Mouse (Mus musculus): Measurements from ENCODE around the gene Itga9. TPM values are rescaled to one million over a fixed set of nuclear protein-coding genes. Genes with fewer than 3 reads are reported as not detected.

Itga9 gene
- total and polyA plus RNA-seq, 2 experiments = 9.1 to 15.8 TPM

GRCm38 (mm10) chr9:118676692-118677091, 70.2 kb downstream of the Itga9 start:
- no peaks in the 10 kb centered on the region for H3K27me3 ChIP-seq (ENCODE audit: control insufficient read depth, insufficient read depth, low read length)
- no peak overlapping the region for H3K4me3 ChIP-seq (ENCODE audit: insufficient read depth, low read depth, low read length)
- H3K27ac ChIP-seq (replicated peaks; ENCODE audit: insufficient read depth, low read depth, low read length) = no peak overlapping the region
- WGBS = 88% methylated on average over 8 of the region's 8 CpGs
- no peak overlapping the region for H3K9ac ChIP-seq (ENCODE audit: low read depth, low read length)
- TF ChIP-seq POLR2A (IDR thresholded peaks at IDR 0.05; ENCODE audit: extremely low read depth, insufficient read depth, low read length) = no peak
- no peak for TF ChIP-seq CTCF (IDR thresholded peaks at IDR 0.05; ENCODE audit: low read depth, low read length)
- DNase-seq (ENCODE audit: extremely low read depth, low read depth, low spot score) = no peak
- H3K4me1 ChIP-seq (ENCODE audit: control insufficient read depth, insufficient read depth, low read length) = peaks cover 5% of the 10 kb centered on the region; the same call in 1 of the 2 replicates
- no peaks in the 10 kb centered on the region for H3K79me2 ChIP-seq (ENCODE audit: control insufficient read depth, insufficient read depth, low read length)
- no peaks in the 10 kb centered on the region; the same call in 1 of the 2 replicates for H3K36me3 ChIP-seq (ENCODE audit: control insufficient read depth, insufficient read depth, low read length)

DNA sequence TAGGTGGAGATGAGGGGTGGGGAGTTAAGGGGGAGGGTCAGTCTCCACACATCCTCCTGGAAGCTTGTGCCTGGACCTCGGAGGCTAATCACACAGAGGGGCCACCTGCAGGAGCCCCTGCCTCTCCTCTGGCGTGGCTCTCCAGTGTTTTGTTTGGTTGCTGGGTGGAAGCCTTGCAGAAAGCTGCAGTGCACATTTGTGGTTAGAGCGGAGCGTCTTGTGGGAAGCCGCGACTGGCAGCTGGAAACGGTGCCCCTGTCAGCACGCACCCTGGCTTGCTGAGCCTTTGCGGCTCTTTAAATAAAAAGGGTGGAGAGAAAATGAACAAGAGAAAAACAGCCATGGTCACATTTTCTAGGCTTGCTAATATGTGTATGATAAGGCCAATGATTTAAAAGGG, 70.9 kb downstream of the Itga9 start:
- Histone ChIP-seq H3K4me1 (ENCODE audit: control insufficient read depth, insufficient read depth, low read length) (peaks cover 5% of the 10 kb centered on the region; the same call in 1 of the 2 replicates), H3K4me3 (ENCODE audit: insufficient read depth, low read depth, low read length) (no peak overlapping the region), H3K9ac (ENCODE audit: low read depth, low read length) (no peak overlapping the region), H3K27ac (replicated peaks; ENCODE audit: insufficient read depth, low read depth, low read length) (0 out of 2 replicates have a peak overlapping the region, but pooled peaks have one; percentile 23), H3K36me3 (ENCODE audit: control insufficient read depth, insufficient read depth, low read length) (no peaks in the 10 kb centered on the region; the same call in 1 of the 2 replicates), H3K27me3 (ENCODE audit: control insufficient read depth, insufficient read depth, low read length) (no peaks in the 10 kb centered on the region), H3K79me2 (ENCODE audit: control insufficient read depth, insufficient read depth, low read length) (no peaks in the 10 kb centered on the region)
- DNase-seq (ENCODE audit: extremely low read depth, low read depth, low spot score) = no peak
- WGBS = 61% methylated on average over 9 of the region's 9 CpGs
- TF ChIP-seq CTCF (IDR thresholded peaks at IDR 0.05; ENCODE audit: low read depth, low read length) (no peak), POLR2A (IDR thresholded peaks at IDR 0.05; ENCODE audit: extremely low read depth, insufficient read depth, low read length) (no peak)

GRCm38 (mm10) chr9:118678020-118678750, 71.7 kb downstream of the Itga9 start:
- peak overlapping the region; percentile 43; the same call in 1 of the 2 replicates for H3K27ac ChIP-seq (replicated peaks; ENCODE audit: insufficient read depth, low read depth, low read length)
- H3K36me3 ChIP-seq (ENCODE audit: control insufficient read depth, insufficient read depth, low read length) = no peaks in the 10 kb centered on the region; the same call in 1 of the 2 replicates
- WGBS = 64% methylated on average over 15 of the region's 15 CpGs
- no peak overlapping the region for H3K9ac ChIP-seq (ENCODE audit: low read depth, low read length)
- DNase-seq (ENCODE audit: extremely low read depth, low read depth, low spot score) = no peak
- H3K27me3 ChIP-seq (ENCODE audit: control insufficient read depth, insufficient read depth, low read length) = no peaks in the 10 kb centered on the region
- H3K4me1 ChIP-seq (ENCODE audit: control insufficient read depth, insufficient read depth, low read length) = peaks cover 5% of the 10 kb centered on the region; the same call in 1 of the 2 replicates
- no peak for TF ChIP-seq POLR2A (IDR thresholded peaks at IDR 0.05; ENCODE audit: extremely low read depth, insufficient read depth, low read length)
- no peak for TF ChIP-seq CTCF (IDR thresholded peaks at IDR 0.05; ENCODE audit: low read depth, low read length)
- H3K79me2 ChIP-seq (ENCODE audit: control insufficient read depth, insufficient read depth, low read length) = no peaks in the 10 kb centered on the region
- H3K4me3 ChIP-seq (ENCODE audit: insufficient read depth, low read depth, low read length) = no peak overlapping the region

DNA sequence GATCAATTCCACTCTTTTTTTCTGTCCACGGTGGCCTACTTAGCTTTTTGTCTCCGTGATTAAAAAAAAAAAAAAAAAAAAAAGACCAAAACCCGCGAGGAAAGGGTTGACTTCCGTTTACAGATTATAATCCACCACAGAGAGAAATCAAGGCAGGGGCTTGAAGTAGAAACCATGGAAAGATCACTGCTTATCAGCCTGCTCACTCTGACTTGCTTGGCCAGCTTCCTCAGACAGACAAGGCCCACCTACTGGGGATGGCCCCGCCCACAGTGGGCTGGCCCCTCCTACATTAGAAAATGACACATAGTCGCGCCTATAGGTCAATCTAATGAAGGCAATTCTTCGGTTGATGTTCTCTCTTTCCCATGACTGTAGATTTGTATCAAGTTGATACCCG, 72.3 kb downstream of the Itga9 start:
- Histone ChIP-seq H3K27ac (replicated peaks; ENCODE audit: insufficient read depth, low read depth, low read length) (peak overlapping the region; percentile 23; the same call in 1 of the 2 replicates), H3K79me2 (ENCODE audit: control insufficient read depth, insufficient read depth, low read length) (no peaks in the 10 kb centered on the region), H3K9ac (ENCODE audit: low read depth, low read length) (no peak overlapping the region), H3K27me3 (ENCODE audit: control insufficient read depth, insufficient read depth, low read length) (no peaks in the 10 kb centered on the region), H3K4me1 (ENCODE audit: control insufficient read depth, insufficient read depth, low read length) (0 out of 2 replicates have a peak, but pooled peaks cover 5% of the 10 kb centered on the region), H3K4me3 (ENCODE audit: insufficient read depth, low read depth, low read length) (no peak overlapping the region), H3K36me3 (ENCODE audit: control insufficient read depth, insufficient read depth, low read length) (no peaks in the 10 kb centered on the region; the same call in 1 of the 2 replicates)
- no peak for TF ChIP-seq POLR2A (IDR thresholded peaks at IDR 0.05; ENCODE audit: extremely low read depth, insufficient read depth, low read length)
- TF ChIP-seq CTCF (IDR thresholded peaks at IDR 0.05; ENCODE audit: low read depth, low read length) = no peak
- no peak for DNase-seq (ENCODE audit: extremely low read depth, low read depth, low spot score)
- 72% methylated on average over 10 of the region's 10 CpGs for whole genome bisulfite sequencing

DNA sequence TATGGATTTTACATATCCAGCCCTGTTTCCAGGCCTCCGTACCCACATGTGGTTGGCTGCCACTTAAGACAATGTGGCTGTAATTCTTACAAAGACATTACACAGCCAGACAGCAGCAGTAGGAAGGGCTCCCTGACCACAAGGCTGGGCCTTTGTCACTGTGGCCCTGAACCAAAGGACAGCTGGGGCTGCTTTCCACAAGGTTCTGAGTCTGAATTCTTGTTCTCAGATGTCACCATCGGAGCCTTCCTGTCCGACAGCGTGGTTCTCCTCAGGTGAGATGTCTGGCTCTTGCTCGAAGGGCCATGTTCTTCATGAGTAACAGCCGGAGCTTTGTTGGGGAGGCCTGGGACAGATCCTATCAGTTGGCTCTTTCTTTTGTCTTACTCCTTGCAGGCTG, 75.0 kb downstream of the Itga9 start:
- peak overlapping the region; percentile 10; the same call in 1 of the 2 replicates for H3K27ac ChIP-seq (replicated peaks; ENCODE audit: insufficient read depth, low read depth, low read length)
- no peaks in the 10 kb centered on the region for H3K36me3 ChIP-seq (ENCODE audit: control insufficient read depth, insufficient read depth, low read length)
- H3K79me2 ChIP-seq (ENCODE audit: control insufficient read depth, insufficient read depth, low read length) = no peaks in the 10 kb centered on the region
- TF ChIP-seq CTCF (IDR thresholded peaks at IDR 0.05; ENCODE audit: low read depth, low read length) (no peak), POLR2A (IDR thresholded peaks at IDR 0.05; ENCODE audit: extremely low read depth, insufficient read depth, low read length) (no peak)
- H3K4me1 ChIP-seq (ENCODE audit: control insufficient read depth, insufficient read depth, low read length) = no peaks in the 10 kb centered on the region
- no peak for DNase-seq (ENCODE audit: extremely low read depth, low read depth, low spot score)
- H3K9ac ChIP-seq (ENCODE audit: low read depth, low read length) = no peak overlapping the region
- 91% methylated on average over 6 of the region's 6 CpGs for WGBS
- no peaks in the 10 kb centered on the region for H3K27me3 ChIP-seq (ENCODE audit: control insufficient read depth, insufficient read depth, low read length)
- H3K4me3 ChIP-seq (ENCODE audit: insufficient read depth, low read depth, low read length) = no peak overlapping the region

- H3K79me2 ChIP-seq (ENCODE audit: control insufficient read depth, insufficient read depth, low read length) = no peaks in the 10 kb centered on the region
- H3K27me3 ChIP-seq (ENCODE audit: control insufficient read depth, insufficient read depth, low read length) = no peaks in the 10 kb centered on the region
- no peak for DNase-seq (ENCODE audit: extremely low read depth, low read depth, low spot score)
- H3K36me3 ChIP-seq (ENCODE audit: control insufficient read depth, insufficient read depth, low read length) = no peaks in the 10 kb centered on the region
- H3K27ac ChIP-seq (replicated peaks; ENCODE audit: insufficient read depth, low read depth, low read length) = no peak overlapping the region
- TF ChIP-seq CTCF (IDR thresholded peaks at IDR 0.05; ENCODE audit: low read depth, low read length) (no peak), POLR2A (IDR thresholded peaks at IDR 0.05; ENCODE audit: extremely low read depth, insufficient read depth, low read length) (no peak)
- no peaks in the 10 kb centered on the region for H3K4me1 ChIP-seq (ENCODE audit: control insufficient read depth, insufficient read depth, low read length)
- 80% methylated on average over 8 of the region's 8 CpGs for WGBS
- H3K4me3 ChIP-seq (ENCODE audit: insufficient read depth, low read depth, low read length) = no peak overlapping the region
- no peak overlapping the region for H3K9ac ChIP-seq (ENCODE audit: low read depth, low read length)
These were observed 75.7 kb downstream of the Itga9 start for GRCm38 (mm10) chr9:118682154-118682553.

Data from liver, adult 2 months (tissue).